Mouse (Mus musculus): Measurements from ENCODE around the gene Ifnb1.
A peak's percentile ranks its signal among the peaks of the same experiment; 100 is the strongest.
"Not testable (repeated sequence)": the region's sequence is repeated elsewhere in the genome, so short reads cannot be mapped to it uniquely, and the experiment has no call there.

Gene Ifnb1

DNA sequence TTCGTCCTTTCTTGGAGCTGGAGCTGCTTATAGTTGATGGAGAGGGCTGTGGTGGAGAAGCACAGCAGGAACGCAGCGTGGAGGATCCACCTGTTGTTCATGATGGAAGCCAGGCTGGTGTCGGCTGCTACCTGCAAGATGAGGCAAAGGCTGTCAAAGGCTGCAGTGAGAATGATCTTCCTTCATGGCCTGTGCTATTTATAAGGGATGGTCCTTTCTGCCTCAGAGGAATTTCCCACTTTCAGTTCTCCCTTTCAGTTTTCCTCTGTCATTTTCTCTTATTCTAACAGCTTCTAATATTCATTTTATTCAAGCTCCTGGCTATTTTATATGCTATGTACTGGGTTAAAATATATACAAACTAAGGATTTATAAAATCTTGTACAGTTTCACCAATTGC, at the start of gene Ifnb1:
TSS of gene Ifnb1 (minus strand) at position 101 of the 400 bp plus-strand sequence.
- DNase-seq (ENCODE audit: low spot score in 2 of 2), result no peak

DNA sequence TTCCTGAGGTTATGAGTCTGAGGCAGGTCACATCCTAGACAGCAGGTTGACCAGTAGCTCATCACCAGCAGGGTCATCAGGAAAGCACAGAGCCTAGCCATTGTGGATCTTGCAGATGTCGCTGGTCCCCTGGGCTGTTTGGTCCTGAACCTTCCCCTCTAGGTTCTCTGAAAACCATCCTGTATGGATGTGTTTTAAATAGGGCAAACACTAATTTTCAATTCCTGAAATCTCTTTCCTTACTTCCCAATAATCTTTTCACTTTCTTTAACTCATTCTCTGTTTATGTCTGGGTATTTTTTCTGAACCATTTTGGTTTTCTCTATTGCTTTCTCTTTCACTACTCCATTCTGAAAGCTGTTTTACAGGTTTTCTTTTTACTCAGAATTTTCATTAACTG, 49.1 kb upstream of the Ifnb1 start, which contains the start of gene Ifna14:
TSS of gene Ifna14 (minus strand) at position 101 of the 400 bp plus-strand sequence.
- DNase-seq (ENCODE audit: low spot score in 2 of 2), result no peak

GRCm38 (mm10) chr4:88561791-88562190, 39.2 kb upstream of the Ifnb1 start:
- no peak for DNase-seq (ENCODE audit: low spot score in 2 of 2)

- not testable (repeated sequence) for DNase-seq (ENCODE audit: low spot score in 2 of 2)
These were observed 35.6 kb upstream of the Ifnb1 start, which contains the start of gene Ifna15 for GRCm38 (mm10) chr4:88558145-88558544. Ifna15 (minus strand) TSS chr4:88558245.

GRCm38 (mm10) chr4:88550161-88550945, 27.8 kb upstream of the Ifnb1 start:
- DNase-seq (ENCODE audit: low spot score in 2 of 2), result peak; percentile 49 to 74

DNA sequence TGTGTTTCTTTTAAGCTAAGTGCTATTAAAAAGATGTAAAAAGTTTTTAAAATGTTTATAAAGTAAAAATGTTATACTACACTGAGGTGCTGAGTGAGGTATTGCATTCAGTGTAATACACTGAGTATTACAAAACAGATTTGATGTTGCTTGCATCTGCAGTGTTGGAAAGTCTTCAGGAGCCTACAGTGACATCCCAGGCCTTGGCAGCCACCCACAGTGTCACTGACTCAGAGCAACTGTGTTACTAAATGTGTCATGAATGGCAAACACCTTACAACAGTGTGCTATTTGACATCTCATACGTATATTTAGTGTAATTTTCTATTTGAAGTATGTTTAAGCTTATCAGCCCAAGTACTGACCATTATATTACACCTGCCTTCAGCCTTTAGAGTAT, 25.4 kb upstream of the Ifnb1 start:
- no peak for DNase-seq (ENCODE audit: low spot score in 2 of 2)

DNA sequence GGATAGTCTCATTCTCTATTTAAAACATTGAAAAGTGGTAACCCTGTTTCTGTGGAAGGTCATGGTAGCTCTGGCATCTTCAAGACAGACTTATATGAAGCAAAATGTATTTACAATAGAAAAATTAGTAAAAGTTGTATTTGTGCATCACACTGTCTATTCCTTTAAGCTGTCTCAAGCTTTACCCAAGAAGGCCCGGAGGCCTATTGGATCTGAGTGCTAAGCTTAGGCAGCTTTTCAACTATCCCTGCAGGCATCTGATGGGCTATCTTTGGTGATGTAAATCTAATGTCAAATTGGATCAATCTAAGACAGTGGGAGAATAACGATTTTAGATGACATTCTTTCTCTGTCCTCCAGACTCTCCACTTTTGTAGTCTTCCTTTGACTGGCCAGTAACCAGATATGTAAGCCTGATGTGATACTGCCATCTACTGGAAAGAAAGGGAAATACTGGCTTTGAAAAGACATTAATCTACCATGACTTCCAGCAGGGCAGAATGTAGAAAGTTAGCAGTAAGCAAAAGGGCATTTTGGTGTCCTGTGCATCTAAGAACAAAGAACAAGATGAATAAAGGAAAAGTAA, 21.2 kb upstream of the Ifnb1 start:
- no peak for DNase-seq (ENCODE audit: low spot score in 2 of 2)

GRCm38 (mm10) chr4:88537328-88537727, 14.8 kb upstream of the Ifnb1 start:
- no peak for DNase-seq (ENCODE audit: low spot score in 2 of 2)

DNA sequence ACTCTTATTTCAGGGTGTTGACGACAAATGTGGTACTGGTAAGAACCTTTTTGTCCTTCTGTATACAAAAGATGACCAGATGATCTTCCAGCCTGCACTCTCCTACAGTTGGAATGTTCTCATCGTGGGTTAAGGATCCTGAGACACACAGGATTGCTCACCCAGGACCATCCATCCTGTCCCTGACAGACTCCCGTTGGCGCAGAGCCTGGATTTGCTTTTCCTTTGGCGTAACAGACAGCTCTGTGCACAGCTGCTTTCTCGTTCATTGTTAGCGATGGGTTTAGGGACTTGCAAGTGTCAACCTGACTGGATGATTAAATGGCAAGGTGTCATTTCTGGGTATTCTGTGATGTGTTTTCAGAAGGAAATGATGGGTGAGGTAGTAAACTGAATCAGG, 14.1 kb upstream of the Ifnb1 start:
- DNase-seq (ENCODE audit: low spot score in 2 of 2), result no peak

GRCm38 (mm10) chr4:88535742-88536141, 13.2 kb upstream of the Ifnb1 start:
- no peak for DNase-seq (ENCODE audit: low spot score in 2 of 2)

- no peak for DNase-seq (ENCODE audit: low spot score in 2 of 2)
These were observed 12.3 kb upstream of the Ifnb1 start for GRCm38 (mm10) chr4:88534903-88535302.

GRCm38 (mm10) chr4:88533499-88533898, 10.9 kb upstream of the Ifnb1 start:
- no peak for DNase-seq (ENCODE audit: low spot score in 2 of 2)

DNA sequence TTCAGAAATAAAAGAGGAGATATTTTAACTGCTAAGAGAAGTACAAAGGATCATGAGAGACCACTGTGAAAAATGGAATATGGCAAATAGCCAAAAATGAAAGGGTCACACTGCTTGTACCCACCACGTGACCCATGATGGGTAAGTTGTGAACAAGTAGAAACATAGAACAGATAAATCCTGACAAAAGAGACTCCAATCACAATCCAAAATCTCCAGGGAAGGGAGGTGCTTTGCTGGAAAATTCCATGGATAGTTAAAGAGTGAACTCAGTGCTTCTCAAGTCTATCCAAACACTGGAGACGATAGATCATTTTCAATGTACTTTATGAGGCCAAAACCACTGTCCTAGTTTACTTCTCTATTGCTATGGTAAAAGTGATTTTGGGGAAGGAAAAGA, 8.3 kb upstream of the Ifnb1 start:
- no peak for DNase-seq (ENCODE audit: low spot score in 2 of 2)

- DNase-seq (ENCODE audit: low spot score in 2 of 2), result no peak
These were observed 7.7 kb upstream of the Ifnb1 start for GRCm38 (mm10) chr4:88530271-88530670.

- no peak for DNase-seq (ENCODE audit: low spot score in 2 of 2)
These were observed 3.9 kb upstream of the Ifnb1 start for GRCm38 (mm10) chr4:88526379-88527049.

DNA sequence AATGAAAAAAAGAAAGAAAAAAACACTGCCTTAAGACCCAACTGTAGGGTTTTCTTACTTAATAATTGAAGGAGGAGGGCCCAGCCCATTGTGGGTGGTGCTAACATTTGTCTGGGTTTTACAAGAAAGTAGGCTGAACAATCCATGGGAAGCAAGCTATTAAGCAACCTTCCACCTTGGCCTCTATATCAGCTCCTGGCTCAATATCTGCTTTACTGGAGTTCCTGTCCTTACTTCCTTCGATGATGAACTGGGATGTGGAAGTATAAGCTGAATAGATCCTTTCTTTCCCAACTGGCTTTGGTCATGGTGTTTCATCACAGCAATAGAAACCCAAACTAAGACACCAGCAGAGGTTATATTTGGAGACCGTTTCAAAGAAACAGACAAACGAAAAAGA, 2.8 kb upstream of the Ifnb1 start:
- no peak for DNase-seq (ENCODE audit: low spot score in 2 of 2)

GRCm38 (mm10) chr4:88523241-88523640, 667 bp upstream of the Ifnb1 start:
- no peak for DNase-seq (ENCODE audit: low spot score in 2 of 2)

- DNase-seq (ENCODE audit: low spot score in 2 of 2), result no peak
These were observed 4.6 kb downstream of the Ifnb1 start for GRCm38 (mm10) chr4:88517957-88518356.

GRCm38 (mm10) chr4:88515711-88516211, 6.8 kb downstream of the Ifnb1 start:
- DNase-seq (ENCODE audit: low spot score in 2 of 2), result no peak

DNA sequence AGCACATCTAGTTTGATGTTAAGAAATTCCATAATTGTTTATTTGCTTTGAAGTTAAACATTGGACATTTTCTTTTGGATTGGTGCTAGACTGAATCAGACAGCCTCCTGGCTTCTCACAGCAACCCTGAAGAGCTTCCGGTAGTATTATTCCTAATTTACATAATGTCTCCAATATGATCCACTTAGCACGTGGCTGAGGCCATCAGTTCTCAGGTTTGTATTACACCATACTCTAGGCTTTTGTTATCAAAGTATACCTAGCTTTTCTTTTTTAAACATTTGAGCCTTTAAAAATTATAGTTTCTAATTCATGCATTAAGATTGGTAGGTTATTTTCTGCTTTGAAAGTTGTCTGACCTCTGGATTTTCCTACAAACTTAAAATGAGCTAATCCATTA, 7.3 kb downstream of the Ifnb1 start:
- DNase-seq (ENCODE audit: low spot score in 2 of 2), result no peak

DNA sequence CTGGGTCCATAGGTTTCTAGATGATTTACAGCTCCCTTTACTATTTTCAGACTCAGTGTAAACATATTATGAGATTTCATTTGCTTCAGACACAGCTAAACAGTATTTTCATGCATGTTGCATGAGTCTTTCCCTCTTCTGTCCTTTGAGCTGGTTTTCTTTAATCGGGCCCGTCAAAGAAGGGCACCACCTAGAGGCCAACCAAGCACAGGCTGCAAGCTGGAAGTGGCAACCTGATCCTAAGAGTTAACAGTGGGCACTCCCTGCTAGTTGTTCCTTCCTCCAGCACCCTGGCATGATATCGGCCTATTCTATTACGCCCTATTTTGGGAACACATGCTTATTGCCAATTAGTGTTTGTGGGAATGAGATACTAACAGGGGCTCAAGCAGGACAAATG, 8.2 kb downstream of the Ifnb1 start:
- no peak for DNase-seq (ENCODE audit: low spot score in 2 of 2)

DNA sequence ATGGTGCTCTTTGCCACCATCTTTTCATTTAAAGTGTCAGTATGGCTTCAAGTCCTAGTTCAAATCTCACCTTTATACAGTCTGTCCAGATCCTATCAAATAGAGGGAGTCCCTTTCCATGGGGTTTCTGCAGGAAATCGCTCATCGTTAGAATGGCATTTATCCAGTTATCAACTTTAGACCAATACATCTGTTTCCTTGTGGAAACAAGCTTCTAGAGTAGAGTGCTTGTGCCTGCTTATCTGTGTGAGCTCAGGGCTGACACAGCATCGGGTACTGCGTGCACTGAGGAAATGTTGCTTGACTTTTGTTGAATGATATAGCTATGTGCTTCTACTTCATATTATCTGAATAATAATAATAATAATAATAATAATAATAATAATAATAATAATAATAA, 8.8 kb downstream of the Ifnb1 start:
- no peak for DNase-seq (ENCODE audit: low spot score in 2 of 2)

DNA sequence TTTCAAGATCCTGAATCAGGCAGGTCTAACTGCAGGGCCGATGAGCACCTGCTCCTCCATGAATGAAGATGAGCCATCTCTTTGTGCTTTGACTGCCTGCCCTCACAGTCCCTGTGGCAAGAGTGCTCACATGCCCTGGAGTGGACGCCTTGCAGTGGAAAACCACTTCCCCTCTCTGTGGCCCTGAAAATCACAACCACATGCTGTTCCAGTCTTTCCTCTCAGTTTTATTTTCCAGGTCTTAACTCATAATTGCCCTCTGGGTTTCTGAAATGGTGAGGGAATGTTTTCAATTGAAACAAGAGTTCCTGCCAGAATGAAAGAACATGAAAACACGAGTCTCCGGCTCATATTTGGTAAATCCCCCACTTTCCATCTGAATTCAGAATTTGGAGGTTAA, 18.8 kb downstream of the Ifnb1 start:
- no peak for DNase-seq (ENCODE audit: low spot score in 2 of 2)

Data from urinary bladder, postnatal 4 days (tissue).